Mouse (Mus musculus) ovary, adult 18-20 months (tissue): Measurements from ENCODE around the gene Serpina9.
A peak's percentile ranks its signal among the peaks of the same experiment; 100 is the strongest.

ENCODE experiments used
- DNase-seq: peaks from one replicate; pipeline ENCODE4 v3.0.0; 2022; ENCODE audit warnings: low spot score, mixed read lengths

Serpina9 gene

DNA sequence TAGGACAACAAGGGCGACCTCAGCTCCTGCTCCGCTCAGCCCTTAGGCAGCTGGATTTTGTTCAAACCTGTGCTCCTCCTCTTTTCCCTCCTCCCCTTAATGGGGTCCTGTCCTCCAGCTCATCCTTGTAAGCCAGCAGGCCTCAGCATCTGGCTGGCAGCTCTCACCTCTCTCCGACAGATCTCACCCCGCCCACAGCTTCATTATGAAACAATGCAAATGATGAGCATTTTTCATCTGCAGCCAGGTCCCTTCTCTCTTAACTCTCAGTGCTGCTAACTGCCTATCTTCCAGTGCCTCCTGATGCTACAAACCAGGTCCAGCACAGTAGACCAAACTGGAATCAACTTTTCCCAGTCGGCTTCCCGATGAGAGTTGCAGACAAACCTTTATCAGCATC is at the start of gene Serpina9:
Gene Serpina9, minus strand, starts transcription at position 136 of the 400 bp plus-strand sequence.
- no peak for DNase-seq

DNA sequence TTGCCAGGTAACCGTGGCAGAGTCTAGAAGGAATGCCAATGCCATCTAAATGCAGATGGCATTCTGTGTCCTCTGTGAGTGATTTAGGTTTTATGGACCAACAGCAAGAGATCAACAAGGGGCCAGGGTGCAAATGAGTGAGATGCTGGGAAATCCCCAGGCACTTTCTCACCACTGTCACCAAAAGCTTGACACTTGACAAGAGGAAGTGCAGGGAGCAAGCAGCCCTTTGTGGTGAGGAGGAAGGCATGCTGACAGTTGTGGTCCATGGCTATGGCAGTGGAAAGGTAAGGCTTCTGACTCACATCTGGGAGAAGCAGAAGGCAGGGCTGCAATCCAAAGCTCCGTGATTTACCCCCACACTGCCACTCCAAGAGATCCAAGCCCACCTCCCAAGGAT is 48.3 kb upstream of the Serpina9 start:
- DNase-seq: no peak

DNA sequence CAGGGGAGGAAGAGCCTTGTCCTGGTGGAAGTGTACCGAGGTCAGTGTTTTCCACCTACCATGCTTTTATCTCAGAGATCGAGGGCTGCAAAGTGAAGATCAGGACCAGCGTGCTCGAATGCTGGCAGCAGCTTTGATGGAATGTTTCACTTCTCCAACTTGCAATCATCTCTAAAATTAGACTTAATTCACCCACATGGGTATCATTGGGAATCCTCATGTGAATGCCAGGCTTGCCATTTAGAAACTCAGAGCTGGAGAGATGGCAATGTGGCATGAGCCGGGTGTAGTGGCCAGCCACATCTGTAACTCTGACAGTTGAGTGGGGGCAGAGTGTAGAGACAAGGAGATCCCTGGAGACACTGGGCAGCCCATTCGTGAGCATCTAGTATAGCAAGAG is 46.6 kb upstream of the Serpina9 start:
- no peak for DNase-seq

DNA sequence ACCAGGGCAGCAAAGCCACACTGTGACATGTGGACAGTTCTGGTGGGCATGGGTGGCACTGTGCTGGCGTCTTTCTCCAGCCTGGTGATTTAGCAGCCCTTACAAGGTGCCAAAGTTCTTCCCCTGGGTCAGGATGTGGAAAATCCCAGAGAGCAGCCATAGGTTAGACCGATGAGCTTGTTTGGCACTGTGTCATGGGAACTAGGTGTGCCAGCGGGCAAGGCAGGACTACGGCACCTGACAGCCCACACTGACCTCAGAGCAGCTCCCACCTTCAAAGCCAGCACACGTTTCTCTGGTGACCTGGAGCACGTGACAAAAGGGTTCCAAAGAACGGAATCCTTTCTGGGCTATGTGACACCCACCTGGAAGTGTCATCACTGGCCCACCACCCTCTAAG is 44.0 kb upstream of the Serpina9 start:
- DNase-seq: no peak

DNA sequence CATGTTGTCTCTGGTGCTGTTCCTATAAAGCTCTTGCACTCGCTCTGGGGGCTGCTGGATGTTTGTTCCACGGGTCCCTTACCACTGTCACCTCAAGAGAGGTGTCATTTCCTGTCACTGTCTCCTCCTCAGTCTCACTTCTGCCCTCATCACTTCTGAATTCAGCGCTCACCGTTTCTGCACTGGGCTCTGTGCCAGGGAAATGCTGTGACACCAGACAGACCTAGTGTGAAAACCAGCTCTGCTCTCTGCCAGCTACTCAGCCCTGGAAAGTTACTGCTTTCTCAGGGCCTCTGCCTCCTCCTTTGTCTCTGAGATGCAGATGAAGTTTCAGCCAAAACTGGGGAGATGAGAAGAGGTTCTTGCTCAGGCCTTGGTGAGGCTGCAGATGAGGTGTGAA is 43.5 kb upstream of the Serpina9 start:
- DNase-seq: no peak

DNA sequence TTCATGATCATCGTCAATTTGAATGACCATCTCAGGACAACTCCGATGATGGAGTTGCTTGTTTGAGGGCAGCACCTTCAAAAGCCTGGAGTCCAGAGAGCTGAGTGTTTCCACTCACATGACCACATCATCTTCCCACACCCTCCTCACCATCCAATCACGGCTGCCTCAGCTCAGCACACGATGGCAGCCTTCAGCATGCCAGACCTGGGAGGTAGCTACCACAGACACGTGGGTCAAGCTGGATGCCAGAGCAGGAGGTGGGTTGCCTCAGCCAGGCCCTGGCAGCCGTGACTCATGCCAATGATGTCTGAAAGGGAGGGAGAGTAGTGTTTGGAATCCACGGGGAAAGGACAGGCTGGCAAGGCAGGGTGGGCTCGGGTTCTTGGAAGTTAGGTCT is 42.2 kb upstream of the Serpina9 start:
- DNase-seq: no peak

DNA sequence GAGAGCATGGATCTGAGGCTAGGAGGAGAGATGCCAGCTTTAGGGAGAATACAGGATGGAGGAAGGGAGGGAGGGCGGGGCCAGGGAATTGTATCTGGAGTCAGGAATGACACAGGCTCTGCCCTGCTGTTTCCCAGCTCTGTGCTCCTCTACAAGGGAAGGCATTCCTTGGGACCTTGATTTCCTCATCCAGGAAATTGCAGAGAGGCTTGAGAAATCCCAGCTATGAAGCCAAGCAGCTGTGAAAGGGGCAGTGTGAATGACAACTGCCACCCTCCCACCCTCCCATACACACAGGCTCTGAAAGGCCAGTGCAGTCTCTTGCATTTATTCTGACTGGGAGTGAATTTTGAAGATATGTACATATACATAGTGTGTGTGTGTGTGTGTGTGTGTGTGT is 40.4 kb upstream of the Serpina9 start:
- no peak for DNase-seq

DNA sequence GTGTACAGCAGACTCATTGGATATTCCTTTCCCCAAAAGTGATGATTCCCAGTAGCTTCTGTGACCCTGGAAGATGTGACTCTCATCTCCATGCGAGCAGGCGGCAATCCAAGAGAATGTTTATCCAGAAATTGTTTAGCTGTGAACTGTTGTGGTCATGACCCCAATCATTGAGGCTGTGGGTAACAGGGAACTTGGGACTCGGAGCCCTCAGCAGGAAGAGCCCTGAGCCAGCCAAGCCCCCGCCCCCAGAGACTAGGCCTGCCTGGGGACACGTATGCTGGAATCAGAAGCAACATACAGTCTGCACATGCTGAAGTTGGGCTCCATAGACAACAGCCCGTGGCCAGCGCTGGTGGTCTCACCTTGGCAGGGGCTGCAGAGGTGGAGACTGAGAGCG is 32.2 kb upstream of the Serpina9 start:
- DNase-seq: no peak

DNA sequence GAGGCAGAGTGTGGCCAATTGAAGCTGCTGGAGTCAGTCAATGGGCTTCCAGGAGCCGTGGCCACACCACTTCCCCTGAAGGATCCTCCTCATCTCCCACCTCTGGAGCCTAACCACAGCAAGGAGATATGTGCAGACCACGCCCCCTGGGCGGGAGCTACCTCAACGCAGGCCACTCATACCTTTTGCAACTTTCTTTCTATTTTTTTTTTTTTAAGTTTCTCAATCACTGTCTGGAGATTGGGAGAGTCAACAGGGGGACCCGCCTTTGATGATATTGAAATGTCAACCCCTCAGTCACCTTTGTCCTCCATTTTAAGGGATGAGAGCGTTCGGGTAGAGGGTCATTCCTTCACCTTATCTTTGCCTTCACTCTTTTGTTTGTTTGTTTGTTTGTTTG is 30.8 kb upstream of the Serpina9 start, which contains the start of gene Serpina12:
Gene Serpina12, minus strand, starts transcription at position 101 of the 400 bp plus-strand sequence.
- no peak for DNase-seq

DNA sequence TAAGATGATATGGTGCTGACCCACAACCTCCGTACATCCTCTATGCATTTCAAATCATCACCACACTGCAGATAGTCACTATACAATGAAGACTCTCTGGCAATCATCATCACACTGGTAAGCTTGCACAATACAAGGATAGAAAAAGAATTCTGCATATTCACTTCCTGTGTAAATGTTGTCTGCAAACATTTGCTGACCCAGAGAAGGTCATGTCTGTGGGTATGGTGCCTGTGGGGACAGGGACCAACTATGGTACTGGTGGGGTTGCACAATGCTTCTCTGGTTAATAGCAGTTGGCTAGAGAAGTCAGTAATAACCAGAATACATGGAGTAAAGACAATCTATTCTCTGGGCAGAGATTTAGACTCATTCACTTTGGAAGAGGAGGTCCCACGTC is 29.2 kb upstream of the Serpina9 start:
- DNase-seq: no peak

DNA sequence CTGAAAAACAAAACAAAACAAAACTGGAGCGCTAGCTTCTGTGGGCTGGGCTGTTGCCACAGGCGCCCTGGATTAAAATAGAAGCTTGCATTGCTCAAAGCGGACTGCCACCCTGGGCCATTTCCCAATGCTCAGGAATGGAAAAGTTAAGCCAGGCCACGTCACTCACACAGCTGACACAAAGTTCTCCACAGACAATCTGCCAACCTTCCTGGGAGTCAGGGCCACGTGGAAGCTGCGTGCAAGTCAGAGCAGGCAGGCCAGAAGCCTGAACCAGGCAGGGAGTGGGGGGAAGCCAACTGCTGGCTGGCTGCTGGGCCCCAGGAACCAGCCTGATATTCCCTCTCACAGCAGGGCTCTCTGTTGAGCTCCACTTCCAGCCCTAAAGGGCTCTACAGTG is 27.8 kb upstream of the Serpina9 start:
- DNase-seq: no peak

DNA sequence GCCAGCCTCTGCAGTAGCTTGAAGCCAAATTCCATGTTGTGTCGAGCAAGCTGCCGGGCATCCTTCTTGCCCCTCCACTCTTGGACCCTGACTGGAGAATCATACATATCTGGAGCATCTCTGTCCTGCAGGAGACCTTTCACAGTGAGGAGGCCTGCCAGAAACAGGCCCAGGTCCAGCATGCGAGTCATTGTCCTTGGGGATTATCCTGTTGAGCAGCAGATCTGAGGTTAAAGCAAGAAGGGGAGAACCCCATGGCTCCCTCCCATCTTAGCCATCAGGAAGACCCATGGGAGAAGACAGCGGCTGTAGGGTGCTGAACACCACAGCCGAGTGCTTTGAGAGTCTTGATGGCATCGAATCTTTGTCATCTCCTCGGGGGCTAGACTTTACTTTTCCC is 24.6 kb upstream of the Serpina9 start:
- no peak for DNase-seq

DNA sequence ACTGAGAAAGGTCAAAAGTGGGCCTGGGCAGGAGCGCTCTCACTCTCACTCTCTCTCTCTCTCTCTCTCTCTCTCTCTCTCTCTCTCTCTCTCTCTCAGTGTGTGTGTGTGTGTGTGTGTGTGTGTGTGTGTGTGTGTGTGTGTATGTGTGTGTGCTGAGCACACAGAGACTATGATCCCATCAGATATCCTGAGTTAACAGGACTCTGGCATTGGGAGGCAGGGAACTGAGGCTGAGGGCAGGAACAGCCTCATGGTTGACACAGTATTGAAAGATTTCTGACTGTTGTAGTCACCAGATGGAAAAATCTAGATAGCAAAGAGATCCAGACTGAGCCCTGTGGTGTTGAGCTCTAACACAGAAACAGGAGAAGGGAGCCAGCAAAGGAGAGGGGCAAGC is 20.2 kb upstream of the Serpina9 start:
- DNase-seq: no peak

DNA sequence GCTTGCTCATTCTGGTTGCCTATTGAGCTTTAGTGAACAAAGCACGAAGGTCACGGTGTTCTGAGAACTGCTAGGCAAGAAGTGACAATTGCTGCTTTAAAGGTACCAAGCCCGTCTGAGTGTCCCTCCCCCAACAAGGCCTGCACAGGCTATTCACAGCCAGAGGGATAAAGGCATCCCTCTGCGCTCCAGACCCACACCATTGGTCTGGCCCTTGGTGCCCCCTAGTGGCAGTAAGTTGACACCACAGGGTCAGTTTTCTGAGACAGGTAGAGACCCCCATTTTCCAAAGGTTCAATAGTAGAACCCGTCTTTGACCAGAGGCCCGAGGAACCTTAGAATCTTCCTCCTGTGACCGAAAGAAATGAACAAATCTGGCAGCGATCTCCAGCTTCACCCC is 16.4 kb upstream of the Serpina9 start:
- no peak for DNase-seq

DNA sequence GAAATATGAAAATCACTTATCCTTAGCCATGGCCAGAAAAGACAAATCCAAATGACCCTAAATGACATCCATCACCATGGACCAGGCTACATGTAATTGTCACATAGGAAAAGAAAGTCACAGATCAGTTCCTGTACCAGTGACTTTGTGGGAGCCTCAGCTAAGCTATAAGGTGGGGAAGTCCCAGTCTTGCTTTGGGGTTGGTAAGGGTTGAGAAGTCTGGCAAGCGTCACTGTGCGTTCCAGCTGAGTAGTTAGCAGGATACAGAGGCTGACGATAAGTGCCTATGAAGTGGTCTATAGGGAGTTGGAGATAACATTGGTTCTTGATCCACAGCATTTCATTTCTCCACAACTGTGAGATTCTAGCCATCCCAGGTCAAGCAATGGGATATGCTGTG is 1.7 kb upstream of the Serpina9 start:
- no peak for DNase-seq

DNA sequence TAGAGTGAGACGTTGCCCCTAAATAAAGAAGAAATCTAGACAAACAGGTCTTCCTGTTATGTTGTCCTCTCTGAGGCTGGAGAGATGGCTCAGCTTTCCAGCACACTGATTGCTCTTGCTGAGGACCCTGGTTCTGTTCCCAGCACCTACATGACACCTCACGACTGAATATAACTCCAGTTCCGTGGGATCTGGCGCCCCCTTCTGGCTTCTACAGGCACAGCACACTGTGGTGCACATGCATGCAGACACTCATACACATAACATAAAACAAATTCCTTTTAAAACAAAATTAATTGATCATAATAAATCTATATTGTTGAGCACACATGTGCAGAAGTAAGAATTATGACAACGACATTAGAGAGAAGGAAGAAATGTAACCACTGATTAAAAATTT is 8.9 kb downstream of the Serpina9 start:
- DNase-seq: no peak

DNA sequence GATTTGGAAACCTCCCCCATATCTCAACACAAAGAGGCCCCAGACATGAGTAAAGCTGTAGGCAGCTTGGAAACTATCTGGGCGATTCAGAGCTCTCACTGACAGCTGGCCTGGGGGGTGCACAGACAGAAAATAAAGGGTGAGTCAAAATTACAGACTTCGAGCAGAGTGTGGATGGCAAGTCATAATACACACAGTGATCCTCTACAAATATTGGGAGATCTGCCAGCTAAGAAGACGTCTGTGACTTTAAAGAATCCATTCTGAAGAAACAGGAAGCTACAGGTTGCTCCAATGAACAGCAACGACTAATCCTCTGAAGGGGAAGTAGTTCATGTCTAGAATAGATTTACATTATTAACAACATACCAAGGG is 10.3 kb downstream of the Serpina9 start:
- DNase-seq: no peak

DNA sequence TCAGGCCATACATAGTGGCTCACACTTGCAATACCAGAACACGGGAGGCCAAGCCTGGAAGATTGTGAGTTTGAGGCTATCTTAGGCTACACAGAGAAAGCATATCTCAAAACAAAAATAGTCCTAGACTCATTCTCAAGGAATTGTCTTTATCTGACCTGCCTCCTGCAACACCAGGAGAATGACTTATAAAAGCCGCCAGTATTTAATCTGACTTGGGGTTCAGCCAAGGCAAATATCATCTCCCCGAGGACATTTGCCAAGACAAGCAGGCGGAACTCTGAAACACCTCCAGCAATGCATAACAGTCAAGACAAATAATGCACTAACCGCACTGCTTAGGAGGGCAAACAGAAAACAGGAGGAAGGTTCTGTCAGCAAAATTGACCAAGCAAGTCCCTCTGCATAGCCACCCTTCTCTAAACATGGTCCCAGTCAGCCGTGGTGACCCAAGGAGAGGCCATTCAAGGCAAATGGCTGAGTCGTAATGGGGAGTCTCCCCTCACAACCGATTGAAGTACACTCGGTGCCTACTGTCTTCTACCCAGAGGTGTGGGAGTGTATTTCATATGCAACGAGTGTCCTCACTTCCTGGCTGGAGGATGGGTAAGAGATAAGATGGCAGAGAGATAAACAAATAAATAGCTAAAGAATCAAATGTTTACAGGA is 10.9 kb downstream of the Serpina9 start:
- peak; percentile 71 for DNase-seq

DNA sequence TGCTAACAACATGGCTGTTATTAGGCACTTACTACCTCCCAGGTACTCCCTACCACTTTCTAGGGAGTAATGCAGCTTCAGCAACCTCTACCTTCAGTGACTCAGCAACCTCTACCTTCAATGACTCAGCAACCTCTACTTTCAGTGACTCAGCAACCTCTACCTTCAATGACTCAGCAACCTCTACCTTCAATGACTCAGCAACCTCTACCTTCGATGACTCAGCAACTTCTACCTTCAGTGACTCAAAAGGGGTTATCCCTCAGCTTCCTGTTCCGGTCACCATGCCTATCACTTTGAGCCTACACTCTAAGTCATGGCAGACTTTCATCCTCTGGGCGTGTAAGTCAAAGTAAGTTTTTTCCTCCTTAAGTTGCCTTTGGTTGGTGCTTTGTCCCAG is 13.0 kb downstream of the Serpina9 start:
- no peak for DNase-seq

DNA sequence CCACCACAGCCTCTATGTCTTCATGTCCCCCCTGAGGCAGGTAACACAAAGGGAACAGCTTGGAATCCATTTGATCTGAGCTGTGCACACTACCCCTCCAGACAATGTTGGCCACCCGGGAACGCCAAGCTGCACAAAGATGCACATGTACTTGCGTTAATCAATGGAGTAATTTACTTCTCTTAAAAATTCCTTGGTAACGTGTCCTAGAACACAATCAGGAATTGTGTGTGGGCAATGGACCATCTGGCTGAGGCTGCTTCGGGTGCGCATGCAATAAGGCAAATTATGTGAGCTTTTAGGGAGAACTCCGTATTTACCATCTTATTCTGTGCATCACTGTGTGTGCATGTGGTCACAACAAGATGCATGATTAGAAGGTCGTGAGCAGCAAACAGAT is 13.9 kb downstream of the Serpina9 start:
- no peak for DNase-seq

DNA sequence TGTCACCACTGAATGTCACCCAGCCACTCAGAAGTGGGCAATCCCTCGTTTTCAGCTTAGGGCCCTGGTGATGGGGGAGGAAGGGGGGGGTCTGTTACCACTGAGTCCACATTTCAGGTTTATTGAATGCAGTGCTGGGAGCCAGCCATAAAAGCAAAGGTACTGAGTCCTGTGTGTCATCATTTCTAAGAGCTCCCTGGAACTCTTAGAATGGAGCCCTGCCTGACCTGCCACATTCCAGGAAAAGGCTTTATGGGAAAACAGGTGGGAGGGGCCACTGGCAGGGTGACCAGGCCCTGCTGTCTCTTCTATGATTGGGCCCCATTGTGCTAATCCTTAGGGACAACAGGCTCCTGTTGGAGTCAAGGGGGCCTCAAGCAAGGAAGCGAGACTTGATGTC is 17.0 kb downstream of the Serpina9 start:
- DNase-seq: no peak

DNA sequence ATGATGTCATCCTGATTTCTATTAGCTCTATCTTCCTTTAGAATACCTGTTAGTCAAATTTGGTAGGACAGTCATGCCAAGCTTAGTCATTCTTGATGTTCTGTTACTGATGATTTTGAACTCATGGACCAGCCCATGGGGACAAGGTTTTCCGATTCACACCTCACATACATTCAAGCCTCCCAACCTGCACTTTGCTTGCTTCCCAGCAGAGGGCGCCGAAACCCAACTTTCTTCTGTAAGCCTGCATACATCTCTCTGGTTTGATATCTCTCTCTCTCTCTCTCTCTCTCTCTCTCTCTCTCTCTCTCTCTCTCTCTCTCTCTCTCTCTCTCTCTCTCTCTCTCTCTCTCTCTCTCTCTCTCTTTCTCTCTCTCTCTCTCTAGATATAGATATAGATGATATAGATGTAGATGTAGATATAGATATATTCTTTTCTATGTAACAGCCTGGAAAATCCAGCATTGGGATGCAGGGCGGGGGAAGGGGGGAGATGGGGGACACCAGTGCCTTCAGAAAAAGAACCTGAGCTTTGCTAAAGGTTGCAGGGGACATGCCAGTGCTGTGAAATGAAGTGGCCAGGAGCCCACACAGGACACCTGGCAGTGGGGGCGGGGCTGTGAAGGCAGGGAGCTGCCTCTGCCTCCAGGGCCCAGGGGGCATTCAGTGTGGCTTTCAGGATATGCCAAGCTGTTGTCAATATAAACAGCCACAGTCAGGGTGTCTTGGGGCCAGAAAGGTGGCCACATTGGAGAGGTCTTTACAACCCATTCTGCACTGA is 18.1 kb downstream of the Serpina9 start:
- no peak for DNase-seq

DNA sequence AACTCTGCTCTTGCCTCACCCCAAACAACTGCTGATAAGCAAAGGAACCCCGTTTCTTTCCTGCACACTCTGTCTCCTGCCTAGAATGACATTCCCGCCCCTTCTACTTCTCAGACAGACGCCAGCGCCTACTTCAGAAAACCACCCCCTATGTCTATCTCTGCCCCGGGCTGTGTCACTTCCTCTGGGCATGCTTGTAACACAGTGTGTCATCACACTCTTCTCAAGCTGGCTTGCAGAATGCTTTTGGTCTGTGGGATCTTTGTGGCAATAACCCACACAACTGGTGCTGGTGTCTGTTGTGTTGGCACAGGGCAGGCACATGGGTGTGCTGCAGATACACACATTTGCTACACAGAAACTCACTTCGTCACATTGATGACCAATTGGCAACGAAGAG is 20.6 kb downstream of the Serpina9 start:
- DNase-seq: no peak

DNA sequence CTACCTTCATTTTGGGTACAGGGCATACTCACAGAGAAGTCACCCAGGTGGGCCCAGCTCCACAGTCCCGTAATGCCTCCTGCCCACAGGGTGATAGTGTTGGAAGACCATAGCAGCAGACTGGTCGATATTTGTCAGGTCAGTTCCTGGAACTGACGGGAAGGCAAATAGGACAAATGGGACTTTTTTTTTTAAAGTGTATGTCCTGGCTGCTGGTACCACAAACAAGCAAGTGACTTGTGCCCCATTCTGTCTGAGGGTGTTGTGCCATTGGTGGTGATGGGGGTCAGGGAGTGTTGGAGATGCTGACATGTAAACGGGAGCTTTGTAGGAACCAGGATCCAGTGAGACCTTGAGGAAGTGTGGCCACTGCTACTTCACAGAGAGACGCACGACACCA is 23.7 kb downstream of the Serpina9 start, which contains the start of gene Serpina11:
Gene Serpina11, minus strand, starts transcription at position 101 of the 400 bp plus-strand sequence.
- DNase-seq: no peak
